Mouse (Mus musculus) heart, postnatal 14 days (tissue): Measurements from ENCODE around the gene Tnnc1. TPM values are rescaled to one million over a fixed set of nuclear protein-coding genes. Genes with fewer than 3 reads are reported as not detected.

Experiments used
- DNase-seq, 2 experiments: peaks; one replicate each; pipeline ENCODE4 v3.0.0; 2021 to 2022
- intact Hi-C: fragments of 180-260 bp; cut with DNase I; formaldehyde crosslinking; loops from one replicate; pipeline ENCODE4 v1.15.1; 2025
- long read RNA-seq, 2 experiments: library from polyadenylated mRNA; stranded (forward); transcript quantifications; one replicate each; pipeline ENCODE4 v2.0.0; 2021
- total RNA-seq, 2 experiments: library from RNA; stranded (reverse); gene quantifications; 2 replicates each; pipeline ENCODE4 v1.2.3; 2021

Tnnc1 gene
- total RNA-seq, result 1,000 to 10,000 TPM; 4,401 to 4,949 TPM
- long read RNA-seq, experiment 1, transcript Tnnc1-203 (6 exons, 584 nt), result minor isoform, 36 of 7,304 reads
- long read RNA-seq, experiment 1, transcript Tnnc1-202 (6 exons, 721 nt), result major isoform, 7,148 of 7,304 reads
- long read RNA-seq, experiment 1, partial matches to known transcripts, result 54 of 7,304 reads
- long read RNA-seq, experiment 1, other reads (novel, unspliced or antisense), result 64 of 7,304 reads
- long read RNA-seq, experiment 2, transcript Tnnc1-202 (6 exons, 721 nt), result major isoform, 5,965 of 6,119 reads
- long read RNA-seq, experiment 2, transcript Tnnc1-203 (6 exons, 584 nt), result minor isoform, 43 of 6,119 reads
- long read RNA-seq, experiment 2, partial matches to known transcripts, result 39 of 6,119 reads
- long read RNA-seq, experiment 2, other reads (novel, unspliced or antisense), result 70 of 6,119 reads

DNA sequence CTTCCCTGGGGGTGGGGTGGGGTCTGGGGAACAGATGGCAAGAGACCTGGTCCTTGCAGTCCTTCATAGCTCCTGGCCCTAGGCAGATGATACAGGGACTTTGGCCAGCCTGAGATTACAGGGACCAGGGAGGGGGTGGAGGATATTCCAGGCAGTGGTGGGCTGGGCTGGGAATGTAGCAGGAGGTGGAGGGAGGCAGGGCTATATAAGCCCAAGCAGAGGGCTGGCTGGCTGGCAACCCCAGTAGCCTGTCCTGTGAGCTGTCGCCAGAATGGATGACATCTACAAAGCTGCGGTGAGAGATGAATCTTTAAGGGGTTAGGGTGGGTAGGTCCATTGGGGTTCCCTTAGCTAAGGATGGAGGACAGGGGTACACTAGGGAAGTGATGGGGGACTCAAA, at the start of gene Tnnc1:
Gene Tnnc1 (plus strand): TSS at position 229 of the 400 bp plus-strand sequence.
- peak; percentile 57 to 71 for DNase-seq
- intact Hi-C loops, result loop anchor here (5.0 kb wide), 1 partner anchor 129 kb away; the partner anchor contains the start of gene Capn7

- intact Hi-C loops, result no loop called here
- no peak for DNase-seq
Measured at GRCm38 (mm10) chr14:31160196-31161150, 47.6 kb upstream of the Tnnc1 start.

DNA sequence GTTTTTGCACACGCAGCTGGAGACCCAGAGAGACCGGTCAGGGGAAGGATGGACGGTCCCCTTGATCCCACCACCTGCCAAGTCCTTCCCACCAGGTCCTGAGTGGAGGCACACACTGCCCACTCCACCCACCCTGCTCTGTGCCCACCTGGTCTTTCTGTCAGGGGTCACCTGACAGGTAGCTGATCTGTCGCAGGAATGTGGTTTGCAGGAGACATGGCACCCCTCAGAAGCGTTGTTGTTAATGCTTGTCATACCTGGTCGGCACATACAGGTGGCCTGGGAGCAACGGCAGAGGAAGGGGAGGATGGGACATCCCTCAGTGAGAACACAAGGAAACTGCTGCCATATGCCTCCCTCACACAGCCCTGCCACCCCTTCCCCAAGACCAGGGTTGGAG, 46.9 kb upstream of the Tnnc1 start:
- intact Hi-C loops, result no loop called here

GRCm38 (mm10) chr14:31161638-31162037, 46.5 kb upstream of the Tnnc1 start:
- DNase-seq, result no peak
- intact Hi-C loops, result no loop called here

More for the DNA sequence above, 46.9 kb upstream of the Tnnc1 start:
- DNase-seq, result no peak

GRCm38 (mm10) chr14:31164067-31164466, 44.0 kb upstream of the Tnnc1 start:
- DNase-seq, result no peak
- intact Hi-C loops, result no loop called here

- peak in 1 of 2 experiments; percentile 63 for DNase-seq
- intact Hi-C loops, result no loop called here
Measured at GRCm38 (mm10) chr14:31165010-31165409, 43.1 kb upstream of the Tnnc1 start.

DNA sequence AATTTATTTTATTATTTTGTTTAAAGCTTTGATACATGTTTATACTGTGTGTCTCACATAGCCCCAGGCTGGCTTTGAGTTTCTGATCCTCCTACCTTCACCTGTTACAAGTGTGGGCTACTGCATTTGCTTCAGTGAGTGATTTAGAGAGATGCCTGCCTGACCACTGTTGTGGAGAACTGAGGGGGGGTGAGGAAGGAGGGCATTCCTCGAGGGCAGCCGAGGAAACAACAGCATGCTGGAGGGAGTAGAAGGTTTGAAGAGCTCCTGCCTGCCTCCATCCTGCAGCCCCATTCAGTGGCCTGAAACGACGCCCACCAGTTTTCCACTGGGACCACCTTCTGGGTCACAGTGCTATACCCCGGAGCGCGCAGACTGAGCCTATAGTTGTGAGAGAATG, 42.7 kb upstream of the Tnnc1 start:
- intact Hi-C loops, result no loop called here
- DNase-seq, result no peak

DNA sequence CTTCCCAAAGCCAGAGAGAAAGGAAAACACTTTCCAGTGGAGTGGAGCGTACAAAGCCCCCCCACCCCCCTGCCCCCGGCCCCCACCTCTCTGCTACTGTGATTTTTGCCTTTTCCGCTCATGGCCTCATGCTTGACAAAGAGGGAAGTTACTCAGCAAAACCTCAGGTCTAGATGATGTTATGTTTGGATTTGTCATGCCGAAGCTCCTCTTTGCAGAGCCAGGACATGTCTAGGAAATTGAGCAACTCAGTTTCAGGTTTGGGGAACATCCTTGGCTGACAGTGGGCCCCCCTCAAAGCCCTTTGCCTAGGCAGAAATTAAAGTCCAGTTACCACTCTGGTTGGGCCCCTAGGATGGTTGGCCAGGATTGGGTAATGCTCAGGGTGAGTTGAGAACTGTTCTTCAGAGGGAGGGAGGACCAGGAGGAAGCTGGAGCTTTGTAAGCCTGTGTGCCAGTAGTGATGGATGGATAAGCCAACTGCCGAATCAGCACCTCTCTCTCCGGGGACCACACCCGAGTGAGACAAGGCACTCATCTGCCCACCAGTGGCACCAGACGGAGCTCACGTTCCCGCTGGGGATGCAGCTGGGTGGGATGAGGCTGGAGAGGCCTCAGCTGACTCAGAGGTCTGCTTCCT, 42.0 kb upstream of the Tnnc1 start:
- DNase-seq, result no peak
- intact Hi-C loops, result no loop called here

- intact Hi-C loops, result no loop called here
- DNase-seq, result no peak
Measured at GRCm38 (mm10) chr14:31166827-31167226, 41.3 kb upstream of the Tnnc1 start.

- DNase-seq, result peak; percentile 59 to 61
- intact Hi-C loops, result no loop called here
Measured at GRCm38 (mm10) chr14:31168425-31168824, 39.7 kb upstream of the Tnnc1 start, which contains the start of gene Stab1. Gene Stab1 (minus strand): TSS chr14:31168641.

DNA sequence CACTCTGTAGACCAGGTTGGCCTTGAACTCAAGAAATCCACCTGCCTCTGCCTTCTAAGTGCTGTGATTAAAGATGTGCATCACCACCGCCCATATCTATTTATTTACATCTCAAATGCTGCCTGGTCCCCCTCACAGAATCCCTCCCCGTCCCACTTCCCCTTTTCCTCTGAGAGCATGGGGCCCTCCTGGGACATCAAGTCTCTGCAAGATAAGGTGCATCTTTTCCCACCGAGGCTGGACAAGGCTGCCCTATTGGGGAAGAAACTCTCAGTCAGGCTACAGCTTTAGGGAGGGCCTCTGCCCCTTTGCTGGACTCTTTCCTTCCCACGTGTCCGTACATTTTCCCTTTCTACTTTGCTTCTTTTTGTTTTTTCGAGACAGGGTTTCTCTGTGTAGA, 38.6 kb upstream of the Tnnc1 start:
- intact Hi-C loops, result no loop called here
- DNase-seq, result no peak

GRCm38 (mm10) chr14:31170963-31171362, 37.1 kb upstream of the Tnnc1 start:
- DNase-seq, result no peak
- intact Hi-C loops, result no loop called here

GRCm38 (mm10) chr14:31171386-31171785, 36.7 kb upstream of the Tnnc1 start:
- intact Hi-C loops, result no loop called here
- DNase-seq, result no peak

- no peak for DNase-seq
- intact Hi-C loops, result no loop called here
Measured at GRCm38 (mm10) chr14:31171821-31172220, 36.3 kb upstream of the Tnnc1 start.

DNA sequence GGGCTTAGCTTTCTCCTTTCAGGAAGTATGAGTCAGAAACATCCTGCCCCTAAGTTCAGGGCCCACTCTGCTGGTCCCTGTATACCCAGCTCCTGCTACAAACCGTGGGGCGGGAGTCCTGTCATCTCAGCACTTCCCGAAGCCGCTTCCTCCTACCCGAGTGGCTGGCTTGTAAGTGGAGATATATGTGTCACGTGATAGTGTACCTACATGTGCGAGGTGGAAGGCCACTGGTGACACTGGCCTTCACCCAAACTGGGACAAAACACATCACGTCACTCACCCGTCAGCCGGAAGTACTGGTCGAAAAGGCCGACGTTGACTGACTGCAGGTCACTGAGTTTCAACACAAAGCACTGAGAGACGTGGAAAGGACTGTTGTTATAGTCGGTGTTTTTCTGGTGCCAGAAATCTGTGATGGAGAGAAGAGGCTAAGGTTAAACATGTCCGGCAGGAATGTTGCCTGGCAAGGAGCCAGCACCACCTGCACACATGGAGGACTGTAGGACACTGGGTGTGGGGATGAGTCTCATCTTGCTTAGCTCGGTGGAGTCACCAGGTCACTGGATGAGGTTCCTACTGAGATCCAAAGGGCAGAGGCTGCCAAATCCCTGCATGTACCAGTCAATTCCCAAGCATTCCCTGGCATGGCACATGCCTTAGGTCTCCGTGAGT, 35.2 kb upstream of the Tnnc1 start:
- no peak for DNase-seq
- intact Hi-C loops, result no loop called here

GRCm38 (mm10) chr14:31173537-31173936, 34.6 kb upstream of the Tnnc1 start:
- DNase-seq, result no peak
- intact Hi-C loops, result no loop called here

- DNase-seq, result no peak
- intact Hi-C loops, result no loop called here
Measured at GRCm38 (mm10) chr14:31177287-31177686, 30.8 kb upstream of the Tnnc1 start.

DNA sequence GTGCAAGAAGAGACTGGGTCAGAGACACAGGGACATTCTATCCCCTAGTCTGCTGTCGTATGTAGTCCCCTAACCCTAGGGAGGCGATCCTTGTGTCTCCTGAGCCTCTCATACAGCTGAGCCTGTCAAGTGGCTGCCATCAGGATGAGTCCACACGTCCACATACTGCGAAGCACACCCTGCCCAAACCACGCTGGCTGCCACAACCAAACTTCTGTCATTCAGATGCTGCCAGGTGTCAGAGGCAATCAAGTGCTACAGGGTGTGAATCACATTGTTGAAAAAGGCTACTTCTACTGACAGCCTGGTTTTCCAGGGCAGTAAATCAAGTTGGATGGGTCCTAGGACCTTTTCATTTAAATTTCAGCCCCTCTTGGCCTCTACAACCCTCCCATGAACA, 30.4 kb upstream of the Tnnc1 start:
- intact Hi-C loops, result no loop called here
- DNase-seq, result no peak

- intact Hi-C loops, result no loop called here
- DNase-seq, result peak in 1 of 2 experiments; percentile 42
Measured at GRCm38 (mm10) chr14:31179677-31180365, 28.3 kb upstream of the Tnnc1 start.

- no peak for DNase-seq
- intact Hi-C loops, result no loop called here
Measured at GRCm38 (mm10) chr14:31181512-31181911, 26.6 kb upstream of the Tnnc1 start.
